Mouse (Mus musculus): ENCODE measurements around the gene Marveld2. TPM values are rescaled to one million over a fixed set of nuclear protein-coding genes. Genes with fewer than 3 reads are reported as not detected.

Gene Marveld2
- polyA plus RNA-seq, 1 experiment: 0.07 TPM

DNA sequence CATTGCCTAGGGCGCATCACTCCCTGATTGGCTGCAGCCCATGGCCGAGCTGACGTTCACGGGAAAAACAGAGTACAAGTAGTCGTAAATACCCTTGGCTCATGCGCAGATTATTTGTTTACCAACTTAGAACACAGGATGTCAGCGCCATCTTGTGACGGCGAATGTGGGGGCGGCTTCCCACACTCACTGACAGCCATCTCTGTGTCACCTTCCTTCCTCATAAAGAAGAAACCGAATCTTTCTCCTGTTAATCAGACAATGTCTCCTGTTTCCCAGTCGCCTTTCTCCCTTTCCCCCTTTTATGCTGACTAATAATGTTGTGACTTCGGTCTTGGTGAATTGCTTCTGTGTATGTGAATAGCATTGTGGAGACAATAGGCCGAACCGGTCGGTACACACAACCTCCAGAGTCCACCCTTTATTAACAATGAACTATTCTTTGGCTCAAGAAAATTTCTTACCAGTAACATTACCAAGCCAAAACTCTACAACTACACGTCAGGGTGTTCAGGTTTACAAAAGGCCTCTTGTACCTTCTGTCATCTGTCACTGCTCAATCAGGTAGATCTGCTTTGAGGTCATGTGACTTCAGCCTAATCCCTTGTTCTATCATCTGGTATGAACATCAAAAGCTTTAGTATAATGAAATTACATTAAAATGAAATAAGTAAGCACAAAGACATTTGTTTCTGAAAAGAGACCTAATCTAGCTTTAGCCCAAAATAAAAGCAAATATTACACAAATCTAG, 22.6 kb downstream of the Marveld2 start:
- H3K27me3 ChIP-seq (ENCODE audit: control insufficient read depth, insufficient read depth, insufficient read length): no peaks in the 10 kb centered on the region
- no peaks in the 10 kb centered on the region for H3K36me3 ChIP-seq (ENCODE audit: control insufficient read depth, insufficient read depth)
- no peak overlapping the region for H3K4me2 ChIP-seq (ENCODE audit: low read depth)
- TF ChIP-seq MAX (IDR thresholded peaks at IDR 0.05; ENCODE audit: low read depth): no peak
- TF ChIP-seq USF1 (IDR thresholded peaks at IDR 0.05; ENCODE audit: low read depth): no peak
- H3K4me3 ChIP-seq: no peak overlapping the region
- H3K79me2 ChIP-seq (ENCODE audit: control insufficient read depth, insufficient read depth): no peaks in the 10 kb centered on the region
- no peak overlapping the region for H3ac ChIP-seq (ENCODE audit: control insufficient read depth, insufficient read length)

DNA sequence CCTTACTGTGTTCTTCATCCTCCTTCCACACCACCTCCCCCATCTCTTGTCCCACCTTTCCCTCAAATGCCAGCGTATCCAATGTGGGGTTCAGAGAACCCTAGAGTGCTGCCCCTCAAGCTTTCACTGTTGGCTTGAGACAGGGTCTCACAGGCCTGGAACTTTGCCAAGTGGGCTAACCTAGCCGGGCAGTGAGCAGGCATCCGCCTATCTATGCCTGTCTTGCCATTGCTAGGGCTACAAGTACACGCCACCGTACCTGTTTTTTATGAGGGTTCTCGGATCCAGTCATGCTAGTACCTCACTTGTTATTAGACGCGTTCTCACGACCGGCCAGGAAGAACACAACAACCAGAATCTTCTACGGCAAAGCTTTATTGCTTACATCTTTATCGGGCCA, 28.1 kb downstream of the Marveld2 start:
- TF ChIP-seq TCF3 (IDR thresholded peaks at IDR 0.05; ENCODE audit: insufficient read length, low read depth) (no peak), MAX (IDR thresholded peaks at IDR 0.05; ENCODE audit: low read depth) (no peak), POLR2AphosphoS2 (IDR thresholded peaks at IDR 0.05; ENCODE audit: insufficient read length, low read depth) (no peak), MYOD1 (IDR thresholded peaks at IDR 0.05; ENCODE audit: control insufficient read depth in 1 of 3, insufficient read length in 2 of 3, low read depth in 2 of 3) (no peak), REST (IDR thresholded peaks at IDR 0.05; ENCODE audit: insufficient read depth, insufficient read length) (no peak), E2F4 (IDR thresholded peaks at IDR 0.05; ENCODE audit: insufficient read depth) (no peak), POLR2A (IDR thresholded peaks at IDR 0.05; ENCODE audit: insufficient read length, low read depth) (no peak), USF1 (IDR thresholded peaks at IDR 0.05; ENCODE audit: low read depth) (no peak), MYOG (IDR thresholded peaks at IDR 0.05; ENCODE audit: control insufficient read depth in 1 of 3, insufficient read depth in 1 of 3, insufficient read length in 2 of 3, low read depth in 2 of 3) (no peak), SRF (IDR thresholded peaks at IDR 0.05; ENCODE audit: control insufficient read depth, insufficient read length, low read depth) (no peak), CEBPB (IDR thresholded peaks at IDR 0.05; ENCODE audit: insufficient read depth, poor library complexity, severe bottlenecking) (no peak)
- H3K4me3 ChIP-seq: no peak overlapping the region
- no peaks in the 10 kb centered on the region for H3K36me3 ChIP-seq (ENCODE audit: control insufficient read depth, insufficient read depth)
- no peak overlapping the region for H3K4me2 ChIP-seq (ENCODE audit: low read depth)
- no peaks in the 10 kb centered on the region for H3K79me2 ChIP-seq (ENCODE audit: control insufficient read depth, insufficient read depth)
- H3ac ChIP-seq (ENCODE audit: control insufficient read depth, insufficient read length): no peak overlapping the region
- no peaks in the 10 kb centered on the region for H3K27me3 ChIP-seq (ENCODE audit: control insufficient read depth, insufficient read depth, insufficient read length)

DNA sequence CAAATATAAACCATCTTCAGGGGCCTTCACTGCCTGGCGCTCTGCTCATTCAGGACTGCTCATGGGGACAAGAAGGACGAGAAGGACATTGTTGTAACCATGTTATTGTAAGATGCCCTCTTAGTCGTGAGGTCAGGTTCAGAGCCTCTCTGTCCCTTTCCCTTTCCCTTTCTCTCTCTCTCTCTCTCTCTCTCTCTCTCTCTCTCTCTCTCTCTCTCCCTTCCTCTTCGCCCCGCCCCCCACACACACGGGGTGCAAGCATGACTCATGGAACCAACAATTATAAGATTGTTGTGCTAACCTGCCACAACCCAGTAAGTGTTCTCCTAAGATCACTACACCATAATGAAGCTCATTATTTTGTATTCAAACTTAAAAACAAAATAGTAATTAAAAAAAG, 34.6 kb downstream of the Marveld2 start:
- Histone ChIP-seq H3ac (ENCODE audit: control insufficient read depth, insufficient read length) (no peak overlapping the region), H3K79me2 (ENCODE audit: control insufficient read depth, insufficient read depth) (no peaks in the 10 kb centered on the region), H3K27me3 (ENCODE audit: control insufficient read depth, insufficient read depth, insufficient read length) (no peaks in the 10 kb centered on the region), H3K4me3 (no peak overlapping the region), H3K36me3 (ENCODE audit: control insufficient read depth, insufficient read depth) (no peaks in the 10 kb centered on the region), H3K4me2 (ENCODE audit: low read depth) (peak overlapping the region; percentile 65)
- TF ChIP-seq POLR2AphosphoS2 (IDR thresholded peaks at IDR 0.05; ENCODE audit: insufficient read length, low read depth): no peak
- no peak for TF ChIP-seq MAX (IDR thresholded peaks at IDR 0.05; ENCODE audit: low read depth)
- no peak for TF ChIP-seq POLR2A (IDR thresholded peaks at IDR 0.05; ENCODE audit: insufficient read length, low read depth)
- no peak for TF ChIP-seq TCF12 (IDR thresholded peaks at IDR 0.05; ENCODE audit: insufficient read depth, poor library complexity, severe bottlenecking)
- TF ChIP-seq CEBPB (IDR thresholded peaks at IDR 0.05; ENCODE audit: insufficient read depth, poor library complexity, severe bottlenecking): no peak
- TF ChIP-seq MYOD1 (IDR thresholded peaks at IDR 0.05; ENCODE audit: control insufficient read depth in 1 of 3, insufficient read length in 2 of 3, low read depth in 2 of 3): no peak
- no peak for TF ChIP-seq SRF (IDR thresholded peaks at IDR 0.05; ENCODE audit: control insufficient read depth, insufficient read length, low read depth)
- no peak for TF ChIP-seq USF1 (IDR thresholded peaks at IDR 0.05; ENCODE audit: low read depth)
- TF ChIP-seq REST (IDR thresholded peaks at IDR 0.05; ENCODE audit: insufficient read depth, insufficient read length): no peak
- TF ChIP-seq E2F4 (IDR thresholded peaks at IDR 0.05; ENCODE audit: insufficient read depth): no peak
- no peak for TF ChIP-seq MYOG (IDR thresholded peaks at IDR 0.05; ENCODE audit: control insufficient read depth in 1 of 3, insufficient read depth in 1 of 3, insufficient read length in 2 of 3, low read depth in 2 of 3)
- TF ChIP-seq TCF3 (IDR thresholded peaks at IDR 0.05; ENCODE audit: insufficient read length, low read depth): no peak

DNA sequence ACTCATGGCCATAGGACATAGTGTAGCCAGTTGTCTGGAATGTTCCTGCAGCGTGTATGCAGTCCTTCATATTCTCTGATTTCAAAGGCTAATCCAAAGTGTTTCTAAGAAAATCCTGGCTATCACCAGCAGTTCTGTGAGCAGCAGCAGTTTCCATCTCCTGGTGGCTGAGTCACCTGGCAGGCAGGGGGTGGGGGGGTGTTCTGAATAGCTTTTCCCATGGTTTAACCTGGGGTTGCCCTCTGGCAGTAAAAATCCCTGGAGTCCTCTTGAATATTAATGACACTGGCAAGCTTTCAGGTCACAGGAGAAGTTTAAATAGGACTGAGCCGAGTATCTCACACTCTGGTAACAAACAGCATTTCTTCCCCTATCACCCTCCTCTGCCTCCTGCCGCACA, 35.1 kb downstream of the Marveld2 start:
- H3K79me2 ChIP-seq (ENCODE audit: control insufficient read depth, insufficient read depth): no peaks in the 10 kb centered on the region
- no peak overlapping the region for H3ac ChIP-seq (ENCODE audit: control insufficient read depth, insufficient read length)
- H3K4me2 ChIP-seq (ENCODE audit: low read depth): peak overlapping the region; percentile 65
- no peaks in the 10 kb centered on the region for H3K27me3 ChIP-seq (ENCODE audit: control insufficient read depth, insufficient read depth, insufficient read length)
- no peak overlapping the region for H3K4me3 ChIP-seq
- H3K36me3 ChIP-seq (ENCODE audit: control insufficient read depth, insufficient read depth): no peaks in the 10 kb centered on the region
- TF ChIP-seq MAX (IDR thresholded peaks at IDR 0.05; ENCODE audit: low read depth): no peak
- TF ChIP-seq TCF12 (IDR thresholded peaks at IDR 0.05; ENCODE audit: insufficient read depth, poor library complexity, severe bottlenecking): no peak
- TF ChIP-seq E2F4 (IDR thresholded peaks at IDR 0.05; ENCODE audit: insufficient read depth): no peak
- TF ChIP-seq MYOD1 (IDR thresholded peaks at IDR 0.05; ENCODE audit: control insufficient read depth in 1 of 3, insufficient read length in 2 of 3, low read depth in 2 of 3): no peak
- no peak for TF ChIP-seq CEBPB (IDR thresholded peaks at IDR 0.05; ENCODE audit: insufficient read depth, poor library complexity, severe bottlenecking)
- no peak for TF ChIP-seq POLR2AphosphoS2 (IDR thresholded peaks at IDR 0.05; ENCODE audit: insufficient read length, low read depth)
- no peak for TF ChIP-seq REST (IDR thresholded peaks at IDR 0.05; ENCODE audit: insufficient read depth, insufficient read length)
- no peak for TF ChIP-seq POLR2A (IDR thresholded peaks at IDR 0.05; ENCODE audit: insufficient read length, low read depth)
- TF ChIP-seq USF1 (IDR thresholded peaks at IDR 0.05; ENCODE audit: low read depth): no peak
- TF ChIP-seq MYOG (IDR thresholded peaks at IDR 0.05; ENCODE audit: control insufficient read depth in 1 of 3, insufficient read depth in 1 of 3, insufficient read length in 2 of 3, low read depth in 2 of 3): no peak
- no peak for TF ChIP-seq TCF3 (IDR thresholded peaks at IDR 0.05; ENCODE audit: insufficient read length, low read depth)
- TF ChIP-seq SRF (IDR thresholded peaks at IDR 0.05; ENCODE audit: control insufficient read depth, insufficient read length, low read depth): no peak

DNA sequence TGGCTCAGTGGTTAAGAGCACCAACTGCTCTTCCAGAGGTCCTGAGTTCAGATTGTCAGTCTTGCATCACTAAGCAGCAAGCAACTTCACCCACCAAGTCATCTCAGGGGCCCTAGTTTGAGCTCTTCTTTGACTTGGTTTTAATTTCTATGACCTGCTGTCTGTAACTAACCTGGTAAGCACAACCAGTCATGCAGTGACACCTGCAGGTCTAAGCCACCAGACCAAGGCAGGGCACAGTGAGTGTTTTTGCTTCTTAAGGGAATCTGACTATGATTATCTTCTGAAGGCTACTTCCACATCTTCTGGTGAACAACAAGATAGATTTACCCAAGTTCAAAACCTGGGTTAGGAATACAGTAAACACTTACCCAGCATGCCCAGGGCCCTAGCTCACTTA, 36.8 kb downstream of the Marveld2 start:
- H3K27me3 ChIP-seq (ENCODE audit: control insufficient read depth, insufficient read depth, insufficient read length): no peaks in the 10 kb centered on the region
- no peaks in the 10 kb centered on the region for H3K36me3 ChIP-seq (ENCODE audit: control insufficient read depth, insufficient read depth)
- TF ChIP-seq MYOD1 (IDR thresholded peaks at IDR 0.05; ENCODE audit: control insufficient read depth in 1 of 3, insufficient read length in 2 of 3, low read depth in 2 of 3) (no peak), MAX (IDR thresholded peaks at IDR 0.05; ENCODE audit: low read depth) (no peak), POLR2A (IDR thresholded peaks at IDR 0.05; ENCODE audit: insufficient read length, low read depth) (no peak), USF1 (IDR thresholded peaks at IDR 0.05; ENCODE audit: low read depth) (no peak)
- no peak overlapping the region for H3K4me2 ChIP-seq (ENCODE audit: low read depth)
- H3ac ChIP-seq (ENCODE audit: control insufficient read depth, insufficient read length): no peak overlapping the region
- H3K79me2 ChIP-seq (ENCODE audit: control insufficient read depth, insufficient read depth): no peaks in the 10 kb centered on the region
- no peak overlapping the region for H3K4me3 ChIP-seq

Measured in myocyte (in vitro differentiated cells).